Mouse (Mus musculus) liver, embryonic 16.5 days (tissue): Measurements from ENCODE around the gene Hnrnpa1. TPM values are rescaled to one million over a fixed set of nuclear protein-coding genes. Genes with fewer than 3 reads are reported as not detected.
A peak's percentile ranks its signal among the peaks of the same experiment; 100 is the strongest.
"Not testable (repeated sequence)": the region's sequence is repeated elsewhere in the genome, so short reads cannot be mapped to it uniquely, and the experiment has no call there.

ENCODE experiments used
- ATAC-seq: fragments of 200-750 bp; cut with Nextera tagmentation; 2 replicates; pipeline ENCODE4 v1.8.0; 2017; ENCODE audit warnings: low read depth, mild to moderate bottlenecking, moderate number of reproducible peaks, moderate library complexity
- H3K27ac ChIP-seq: fragments of 300-500 bp; sonication (generic); 2 replicates; pipeline ENCODE4 v1.5.1; 2014; ENCODE audit warnings: mild to moderate bottlenecking, low read length
- H3K27me3 ChIP-seq: fragments of 300-500 bp; sonication (generic); 2 replicates; pipeline ENCODE4 v1.6.1; 2014; ENCODE audit warnings: low read depth, low read length, mixed read lengths; ENCODE audit not compliant: control insufficient read depth, insufficient read depth
- H3K36me3 ChIP-seq: fragments of 300-500 bp; sonication (generic); 2 replicates; pipeline ENCODE4 v1.6.1; 2014; ENCODE audit warnings: mild to moderate bottlenecking; ENCODE audit not compliant: control insufficient read depth, insufficient read depth
- H3K4me1 ChIP-seq: fragments of 300-500 bp; sonication (generic); 2 replicates; pipeline ENCODE4 v1.6.1; 2014; ENCODE audit warnings: low read depth, low read length, mixed read lengths; ENCODE audit not compliant: control insufficient read depth
- H3K4me2 ChIP-seq: fragments of 300-500 bp; sonication (generic); 2 replicates; pipeline ENCODE4 v1.6.1; 2014; ENCODE audit warnings: low read depth, low read length, mixed read lengths
- H3K4me3 ChIP-seq: fragments of 300-500 bp; sonication (generic); 2 replicates; pipeline ENCODE4 v1.5.1; 2014; ENCODE audit warnings: low read depth, mild to moderate bottlenecking, low read length
- H3K9ac ChIP-seq: fragments of 300-500 bp; sonication (generic); 2 replicates; pipeline ENCODE4 v1.6.1; 2014; ENCODE audit warnings: low read depth, low read length
- H3K9me3 ChIP-seq: fragments of 300-500 bp; sonication (generic); replicated peaks from 2 replicates; pipeline ENCODE4 v1.6.1; 2016; ENCODE audit warnings: low read length; ENCODE audit not compliant: control insufficient read depth
- WGBS: fragments of 180-500 bp; shearing (Covaris S2); extraction: QIAGEN DNeasy Blood & Tissue Kit; methylation state at CpG from one replicate; pipeline ENCODE4 v1.1.7; 2014; ENCODE audit not compliant: insufficient replicate concordance; 5-methylcytosine and 5-hydroxymethylcytosine counted together
- polyA plus RNA-seq: library from polyadenylated mRNA; unstranded; fragments of >200 nt; fragmentation: Nextera tagmentation; extraction: Ambion mirVana; gene quantifications from 2 replicates; pipeline ENCODE4 v1.2.1, GENCODE M21; 2015

The Hnrnpa1 gene
- polyA plus RNA-seq, 1 experiment from 2014 or later, result 174 TPM

GRCm38 (mm10) chr15:103248401-103249313 is 8.4 kb downstream of the Hnrnpa1 start:
- Histone ChIP-seq H3K9me3 (no peaks in the 10 kb centered on the region), H3K4me3 (peak overlapping the region; percentile 33), H3K9ac (peak overlapping the region; percentile 11; the same call in 1 of the 2 replicates), H3K27me3 (no peaks in the 10 kb centered on the region), H3K4me1 (peaks cover 52% of the 10 kb centered on the region), H3K27ac (peak overlapping the region; percentile 43), H3K36me3 (peaks cover 76% of the 10 kb centered on the region), H3K4me2 (peak overlapping the region; percentile 34)
- no peak for ATAC-seq
- WGBS, result 83% methylated on average over 28 of the region's 28 CpGs

GRCm38 (mm10) chr15:103249511-103249910 is 9.3 kb downstream of the Hnrnpa1 start:
- H3K4me2 ChIP-seq, result peak overlapping the region; percentile 34
- H3K4me1 ChIP-seq, result peaks cover 50% of the 10 kb centered on the region
- H3K9ac ChIP-seq, ATAC-seq, H3K9me3 ChIP-seq, H3K27me3 ChIP-seq: not testable (repeated sequence)
- peak overlapping the region; percentile 43; the same call in 1 of the 2 replicates for H3K27ac ChIP-seq
- H3K36me3 ChIP-seq, result peaks cover 71% of the 10 kb centered on the region
- WGBS, result 83% methylated on average over 6 of the region's 6 CpGs
- peak overlapping the region; percentile 18; the same call in 1 of the 2 replicates for H3K4me3 ChIP-seq

GRCm38 (mm10) chr15:103250195-103250740 is 10.0 kb downstream of the Hnrnpa1 start:
- WGBS, result 35% methylated on average over 2 of the region's 2 CpGs
- peak overlapping the region; percentile 99 for H3K27ac ChIP-seq
- H3K9ac ChIP-seq, result peak overlapping the region; percentile 90
- peak overlapping the region; percentile 90 for H3K4me2 ChIP-seq
- H3K4me3 ChIP-seq, result peak overlapping the region; percentile 76
- peaks cover 65% of the 10 kb centered on the region for H3K36me3 ChIP-seq
- no peaks in the 10 kb centered on the region for H3K27me3 ChIP-seq
- peaks cover 46% of the 10 kb centered on the region for H3K4me1 ChIP-seq
- ATAC-seq, result peak; percentile 3; the same call in 1 of the 2 replicates
- no peaks in the 10 kb centered on the region for H3K9me3 ChIP-seq

- peak overlapping the region; percentile 90 for H3K4me2 ChIP-seq
- H3K4me3 ChIP-seq, result peak overlapping the region; percentile 76
- H3K27ac ChIP-seq, result peak overlapping the region; percentile 99
- peak overlapping the region; percentile 90 for H3K9ac ChIP-seq
- peak; percentile 81 for ATAC-seq
- no peaks in the 10 kb centered on the region for H3K9me3 ChIP-seq
- peaks cover 54% of the 10 kb centered on the region for H3K36me3 ChIP-seq
- peaks cover 47% of the 10 kb centered on the region for H3K4me1 ChIP-seq
- 9% methylated on average over 1 of the region's 1 CpGs for WGBS
- H3K27me3 ChIP-seq, result no peaks in the 10 kb centered on the region
Observed at GRCm38 (mm10) chr15:103251595-103251994, 11.4 kb downstream of the Hnrnpa1 start.

GRCm38 (mm10) chr15:103252660-103253059 is 12.4 kb downstream of the Hnrnpa1 start:
- Histone ChIP-seq H3K27ac (peak overlapping the region; percentile 99), H3K4me3 (peak overlapping the region; percentile 76), H3K4me2 (peak overlapping the region; percentile 90), H3K9ac (peak overlapping the region; percentile 90), H3K36me3 (peaks cover 43% of the 10 kb centered on the region), H3K27me3 (no peaks in the 10 kb centered on the region), H3K9me3 (no peaks in the 10 kb centered on the region), H3K4me1 (peaks cover 48% of the 10 kb centered on the region)
- 10% methylated on average over 3 of the region's 3 CpGs for WGBS
- peak; percentile 59 for ATAC-seq

GRCm38 (mm10) chr15:103253352-103253751 is 13.1 kb downstream of the Hnrnpa1 start:
- 34% methylated on average over 1 of the region's 1 CpGs for WGBS
- Histone ChIP-seq H3K4me3 (peak overlapping the region; percentile 76), H3K36me3 (peaks cover 36% of the 10 kb centered on the region)

GRCm38 (mm10) chr15:103255169-103255568 is 14.9 kb downstream of the Hnrnpa1 start:
- peak overlapping the region; percentile 90 for H3K4me2 ChIP-seq
- no peaks in the 10 kb centered on the region for H3K9me3 ChIP-seq
- no peaks in the 10 kb centered on the region for H3K27me3 ChIP-seq
- peak overlapping the region; percentile 76 for H3K4me3 ChIP-seq
- H3K9ac ChIP-seq, result peak overlapping the region; percentile 90
- peaks cover 47% of the 10 kb centered on the region for H3K4me1 ChIP-seq
- peaks cover 20% of the 10 kb centered on the region for H3K36me3 ChIP-seq
- peak overlapping the region; percentile 99 for H3K27ac ChIP-seq
- WGBS, result under 1% methylated on average over 25 of the region's 25 CpGs
- ATAC-seq, result peak; percentile 37

More at GRCm38 (mm10) chr15:103253352-103253751, 13.1 kb downstream of the Hnrnpa1 start:
- H3K27me3 ChIP-seq, result no peaks in the 10 kb centered on the region
- H3K9ac ChIP-seq, result peak overlapping the region; percentile 90
- no peak for ATAC-seq
- peaks cover 49% of the 10 kb centered on the region for H3K4me1 ChIP-seq
- peak overlapping the region; percentile 90 for H3K4me2 ChIP-seq
- peak overlapping the region; percentile 99 for H3K27ac ChIP-seq
- no peaks in the 10 kb centered on the region for H3K9me3 ChIP-seq

- H3K4me2 ChIP-seq, result peak overlapping the region; percentile 90
- no peaks in the 10 kb centered on the region for H3K27me3 ChIP-seq
- H3K4me1 ChIP-seq, result peaks cover 46% of the 10 kb centered on the region
- peaks cover 9% of the 10 kb centered on the region; the same call in 1 of the 2 replicates for H3K36me3 ChIP-seq
- H3K9ac ChIP-seq, result peak overlapping the region; percentile 90
- H3K27ac ChIP-seq, result peak overlapping the region; percentile 99
- WGBS, result 59% methylated on average over 6 of the region's 6 CpGs
- H3K9me3 ChIP-seq, result no peaks in the 10 kb centered on the region
- ATAC-seq, result no peak
- H3K4me3 ChIP-seq, result peak overlapping the region; percentile 76
Observed at GRCm38 (mm10) chr15:103256210-103256986, 16.2 kb downstream of the Hnrnpa1 start.
